Mouse (Mus musculus): ENCODE results near the gene Cmtm8. TPM values are rescaled to one million over a fixed set of nuclear protein-coding genes. Genes with fewer than 3 reads are reported as not detected.

Cmtm8 gene
- total RNA-seq, 2 experiments from 2014 or later: not detected

- no peak for ATAC-seq (replicated peaks; ENCODE audit: low FRiP score, poor library complexity, severe bottlenecking)
These were observed 54.0 kb downstream of the Cmtm8 start for GRCm38 (mm10) chr9:114789989-114790388.

DNA sequence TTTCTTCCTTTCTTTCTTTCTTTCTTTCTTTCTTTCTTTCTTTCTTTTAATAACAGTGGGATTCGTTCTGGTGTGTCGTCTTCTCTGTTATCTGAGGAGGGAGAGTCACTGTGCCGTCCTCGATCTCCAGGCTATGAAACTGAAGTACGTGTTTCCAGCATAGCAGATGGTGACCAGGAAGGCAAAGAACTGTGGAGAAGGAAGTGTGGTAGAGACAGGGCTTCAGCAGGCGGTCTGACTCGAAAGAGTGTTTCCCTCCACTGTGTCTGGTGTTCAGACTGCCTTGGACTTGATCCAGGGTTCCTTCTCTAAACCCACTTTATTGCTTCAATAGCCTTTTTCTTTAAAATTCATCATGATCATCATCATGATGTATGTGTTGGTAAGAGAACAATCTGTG is 54.4 kb downstream of the Cmtm8 start:
- no peak for ATAC-seq (replicated peaks; ENCODE audit: low FRiP score, poor library complexity, severe bottlenecking)

DNA sequence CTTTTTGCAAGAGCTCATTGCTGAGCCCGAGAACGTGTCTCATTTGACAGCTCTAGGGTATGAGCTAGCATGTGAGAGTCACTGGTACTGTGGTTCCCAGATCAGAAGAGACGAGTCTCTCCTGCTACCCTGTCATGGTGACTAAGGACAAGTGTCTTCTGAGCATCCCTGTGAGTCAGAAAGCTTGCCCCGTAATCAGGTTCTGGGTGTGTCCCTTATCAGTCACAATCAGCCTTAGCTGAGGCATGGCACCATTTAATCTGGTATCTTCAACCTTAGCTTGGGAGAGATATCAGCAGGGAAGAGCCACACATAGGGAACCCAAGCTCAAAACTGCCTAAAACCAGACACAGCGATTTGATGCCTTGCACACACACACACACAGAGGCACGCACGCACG is 55.3 kb downstream of the Cmtm8 start:
- ATAC-seq (replicated peaks; ENCODE audit: low FRiP score, poor library complexity, severe bottlenecking): no peak

DNA sequence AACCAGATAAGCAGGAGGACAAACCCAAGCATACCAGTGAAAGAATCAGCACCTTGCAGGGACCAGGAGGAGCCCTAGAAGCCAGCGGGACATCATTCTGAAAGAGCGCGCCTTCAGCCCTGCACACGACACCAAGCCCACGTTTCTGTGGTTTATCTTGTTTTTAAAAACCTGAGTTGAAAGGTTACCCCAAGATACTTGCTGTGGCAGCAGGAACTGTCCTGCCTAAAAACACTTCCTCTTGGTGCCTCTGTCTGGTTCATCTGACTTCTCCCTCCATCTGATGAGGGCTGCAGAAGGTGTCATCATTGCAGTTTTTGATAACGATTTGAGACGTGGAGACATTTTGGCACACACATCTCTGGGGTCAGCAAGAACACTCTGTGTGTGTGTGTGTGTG is 56.2 kb downstream of the Cmtm8 start:
- no peak for ATAC-seq (replicated peaks; ENCODE audit: low FRiP score, poor library complexity, severe bottlenecking)

GRCm38 (mm10) chr9:114787134-114787533 is 56.8 kb downstream of the Cmtm8 start:
- no peak for ATAC-seq (replicated peaks; ENCODE audit: low FRiP score, poor library complexity, severe bottlenecking)

GRCm38 (mm10) chr9:114785432-114786125 is 58.4 kb downstream of the Cmtm8 start:
- no peak for ATAC-seq (replicated peaks; ENCODE audit: low FRiP score, poor library complexity, severe bottlenecking)

DNA sequence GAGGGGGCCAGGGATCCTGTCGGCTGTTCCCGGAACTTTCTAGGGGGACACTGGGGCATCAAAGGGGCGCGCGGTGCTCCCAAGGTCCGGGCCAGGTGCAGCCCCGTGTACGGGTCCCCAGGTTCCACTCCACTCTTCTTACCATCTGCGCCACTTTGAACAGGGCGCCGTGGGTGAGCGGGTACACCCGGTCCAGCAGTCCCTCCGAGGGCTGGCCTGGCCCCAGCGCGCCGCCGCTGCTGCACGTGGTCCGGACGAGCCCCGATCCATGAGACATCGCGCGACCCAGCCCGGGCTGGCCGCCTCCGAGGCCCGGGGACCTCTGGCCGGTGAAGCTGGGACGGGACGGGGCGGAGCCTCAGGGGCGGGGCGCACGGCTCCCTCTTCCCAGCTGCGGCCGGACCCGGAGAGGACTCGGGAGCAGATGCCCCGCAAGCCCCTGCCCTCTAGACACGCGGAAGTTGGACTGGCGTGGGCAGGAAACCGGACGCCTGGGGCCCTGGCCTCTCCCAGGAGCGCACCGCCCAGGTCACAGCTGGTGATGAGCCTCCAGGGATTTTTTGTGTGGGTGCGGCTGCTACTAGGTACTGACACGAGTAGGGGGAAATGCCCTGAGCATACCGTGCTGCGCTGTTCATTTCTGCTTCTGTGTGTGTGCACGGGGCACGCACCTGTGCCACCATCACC is 62.3 kb downstream of the Cmtm8 start, which contains the start of gene Cmtm7:
Gene Cmtm7, minus strand, starts transcription at position 331 of the 687 bp plus-strand sequence.
- ATAC-seq (replicated peaks; ENCODE audit: low FRiP score, poor library complexity, severe bottlenecking): peak; percentile 74

- ATAC-seq (replicated peaks; ENCODE audit: low FRiP score, poor library complexity, severe bottlenecking): no peak
These were observed 63.0 kb downstream of the Cmtm8 start for GRCm38 (mm10) chr9:114780746-114781525.

DNA sequence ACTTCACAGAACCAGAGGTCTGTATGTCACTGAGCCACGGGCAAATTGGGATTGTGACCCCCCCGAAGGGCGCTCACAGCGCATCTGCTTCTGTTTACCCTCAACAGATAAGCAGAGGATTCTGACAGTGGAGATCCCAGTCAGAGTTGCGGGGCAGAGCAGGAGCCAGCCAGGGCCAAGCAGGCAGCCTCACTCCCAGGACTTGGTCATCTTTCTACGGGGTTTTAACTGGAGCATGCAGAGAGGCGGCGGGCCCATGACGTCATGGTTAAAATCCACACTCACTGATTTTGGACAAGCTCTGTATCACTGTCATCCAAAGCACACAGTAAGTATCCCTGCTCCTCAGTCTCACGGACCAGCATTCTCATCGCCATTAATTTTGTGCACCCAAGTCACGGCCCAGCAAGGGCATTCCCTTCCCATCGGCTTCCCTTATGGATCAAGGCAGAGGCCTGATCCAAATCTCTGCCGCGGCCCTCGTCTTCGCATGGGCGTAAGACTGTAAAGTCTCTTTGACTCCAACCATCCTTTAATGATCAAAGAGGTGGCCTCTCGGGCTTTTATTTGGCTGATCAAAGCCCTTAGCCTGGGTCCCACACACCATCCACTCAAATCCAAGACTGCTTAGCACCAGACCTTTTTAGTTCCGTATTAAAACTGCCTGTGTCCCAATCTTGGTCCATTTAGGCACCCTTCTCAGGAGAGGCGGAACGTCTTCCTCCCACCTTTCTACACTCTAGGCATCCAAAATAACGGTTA is 63.8 kb downstream of the Cmtm8 start:
- ATAC-seq (replicated peaks; ENCODE audit: low FRiP score, poor library complexity, severe bottlenecking): no peak

DNA sequence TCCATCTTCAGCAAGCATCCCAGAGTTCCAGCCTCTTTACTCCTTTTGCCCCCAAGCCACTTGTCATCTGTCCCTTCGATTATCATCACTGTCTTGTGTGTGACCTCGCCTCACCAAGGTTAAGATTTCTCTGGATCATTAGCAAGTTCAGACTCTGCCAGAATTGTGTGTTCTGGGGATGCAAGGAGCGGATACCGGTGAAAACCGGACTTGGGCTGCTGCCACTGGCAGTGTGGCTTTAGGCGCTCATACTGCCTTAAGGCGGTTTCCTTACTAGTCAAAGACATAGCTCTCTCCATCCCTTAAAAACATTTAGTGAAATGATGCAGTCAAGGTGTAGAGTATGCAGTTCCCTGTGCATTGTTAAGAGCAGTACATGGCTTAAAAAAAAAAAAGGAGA is 65.1 kb downstream of the Cmtm8 start:
- ATAC-seq (replicated peaks; ENCODE audit: low FRiP score, poor library complexity, severe bottlenecking): no peak

DNA sequence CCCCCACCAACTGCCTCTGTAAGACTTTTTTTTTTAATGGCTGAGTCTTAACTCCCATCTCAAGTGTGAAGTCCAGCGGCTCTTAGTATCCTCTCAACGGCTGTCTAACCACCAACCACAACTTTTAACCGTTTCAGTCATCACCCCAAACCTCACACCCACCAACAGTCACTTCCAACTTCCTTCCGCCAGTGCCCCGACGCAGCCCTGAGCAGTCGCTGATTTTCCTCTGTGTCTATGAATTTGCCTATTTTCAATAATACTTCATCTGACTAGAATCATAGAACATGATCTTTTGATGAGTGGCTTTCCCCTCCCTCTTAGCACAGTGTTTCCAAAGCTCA is 65.9 kb downstream of the Cmtm8 start:
- ATAC-seq (replicated peaks; ENCODE audit: low FRiP score, poor library complexity, severe bottlenecking): no peak

GRCm38 (mm10) chr9:114777178-114778046 is 66.5 kb downstream of the Cmtm8 start:
- ATAC-seq (replicated peaks; ENCODE audit: low FRiP score, poor library complexity, severe bottlenecking): no peak

DNA sequence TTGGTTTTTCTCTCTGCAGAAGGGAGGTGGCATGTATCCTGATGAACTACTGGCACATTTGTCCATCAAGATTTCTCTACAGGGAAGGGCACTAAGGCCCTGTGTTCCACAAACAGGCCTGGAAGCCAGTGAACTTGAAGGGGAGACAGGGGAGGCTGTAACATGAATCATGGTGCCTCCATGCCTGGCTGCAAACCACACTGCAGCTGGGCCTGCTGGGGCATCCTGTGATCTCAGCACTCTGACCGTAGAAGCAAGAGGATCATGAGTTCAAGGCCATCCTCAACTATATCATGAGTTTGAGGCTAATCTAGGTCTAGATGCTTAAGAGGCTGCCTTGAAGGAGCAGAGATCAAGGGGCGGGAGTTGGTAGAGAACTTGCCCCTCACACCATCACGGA is 67.6 kb downstream of the Cmtm8 start:
- no peak for ATAC-seq (replicated peaks; ENCODE audit: low FRiP score, poor library complexity, severe bottlenecking)

DNA sequence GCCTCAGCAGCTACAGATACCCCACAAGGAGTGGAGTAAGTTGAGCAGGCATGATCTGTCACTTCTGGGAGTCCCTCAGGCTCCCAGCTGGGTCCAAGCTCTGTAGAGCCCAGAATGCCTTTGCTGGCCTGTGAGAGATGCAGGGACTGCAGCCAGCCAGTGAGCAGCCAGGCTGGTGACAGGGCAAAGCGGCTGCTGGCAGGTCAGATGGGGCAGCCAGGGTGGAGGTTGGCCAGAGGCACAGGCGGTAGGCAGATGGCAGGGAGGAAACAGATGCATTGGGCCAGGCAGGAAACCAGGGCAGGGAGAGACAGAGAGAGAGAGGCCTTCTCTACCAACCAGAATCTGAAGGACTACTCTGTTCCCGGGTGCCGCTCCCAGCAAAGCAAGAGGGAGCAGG is 68.7 kb downstream of the Cmtm8 start:
- no peak for ATAC-seq (replicated peaks; ENCODE audit: low FRiP score, poor library complexity, severe bottlenecking)

DNA sequence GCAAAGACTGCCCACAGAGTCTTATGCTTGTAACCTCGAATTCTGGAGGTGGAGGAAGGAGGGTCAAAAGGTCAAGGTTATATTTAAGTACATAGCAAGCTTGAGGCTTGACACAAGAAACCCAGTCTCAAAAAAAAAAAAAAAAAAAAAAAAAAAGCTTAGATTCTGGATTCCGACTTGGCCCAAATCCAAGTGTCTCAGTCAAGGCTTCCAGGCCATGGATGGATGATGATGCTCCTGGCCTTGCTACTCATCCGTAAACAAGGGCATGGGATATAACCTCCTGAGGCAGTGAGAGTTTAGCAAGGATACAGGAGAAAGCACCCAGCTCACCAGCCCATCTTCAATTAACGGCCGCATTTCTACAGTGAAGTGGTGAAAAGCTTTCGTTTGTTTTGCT is 69.3 kb downstream of the Cmtm8 start:
- no peak for ATAC-seq (replicated peaks; ENCODE audit: low FRiP score, poor library complexity, severe bottlenecking)

- no peak for ATAC-seq (replicated peaks; ENCODE audit: low FRiP score, poor library complexity, severe bottlenecking)
These were observed 72.4 kb downstream of the Cmtm8 start for GRCm38 (mm10) chr9:114771565-114771964.

- ATAC-seq (replicated peaks; ENCODE audit: low FRiP score, poor library complexity, severe bottlenecking): no peak
These were observed 73.7 kb downstream of the Cmtm8 start for GRCm38 (mm10) chr9:114770224-114770623.

- ATAC-seq (replicated peaks; ENCODE audit: low FRiP score, poor library complexity, severe bottlenecking): no peak
These were observed 75.9 kb downstream of the Cmtm8 start for GRCm38 (mm10) chr9:114768066-114768465.

- ATAC-seq (replicated peaks; ENCODE audit: low FRiP score, poor library complexity, severe bottlenecking): no peak
These were observed 76.4 kb downstream of the Cmtm8 start for GRCm38 (mm10) chr9:114767507-114767906.

Measured in erythroid progenitor cell, adult 5-6 weeks (primary cell).